Mouse (Mus musculus) myocyte (in vitro differentiated cells): ENCODE data around the gene Ensa.
A peak's percentile ranks its signal among the peaks of the same experiment; 100 is the strongest.

Experiments
- CEBPB ChIP-seq: IDR thresholded peaks from 2 replicates; pipeline ENCODE4 v1.6.1; 2011; ENCODE audit warnings: mild to moderate bottlenecking, moderate library complexity; ENCODE audit not compliant: poor library complexity, insufficient read depth, severe bottlenecking
- E2F4 ChIP-seq: IDR thresholded peaks from one replicate; pipeline ENCODE4 v1.6.1; 2011; ENCODE audit warnings: mild to moderate bottlenecking, control low read depth, moderate library complexity; ENCODE audit not compliant: insufficient read depth
- MAX ChIP-seq: IDR thresholded peaks from one replicate; pipeline ENCODE4 v1.6.1; 2011; ENCODE audit warnings: low read depth, mild to moderate bottlenecking, control low read depth
- MYOD1 ChIP-seq, 3 experiments: IDR thresholded peaks; one replicate each; pipeline ENCODE4 v1.6.1; 2011; ENCODE audit warnings: control low read depth in 2 of 3, low read depth in 2 of 3, mild to moderate bottlenecking in 2 of 3, moderate library complexity in 1 of 3; ENCODE audit not compliant: insufficient read length in 2 of 3, control insufficient read depth in 1 of 3
- MYOG ChIP-seq, 3 experiments: IDR thresholded peaks; one replicate each; pipeline ENCODE4 v1.6.1; 2011; ENCODE audit warnings: control low read depth in 2 of 3, low read depth in 2 of 3, mild to moderate bottlenecking in 2 of 3; ENCODE audit not compliant: insufficient read length in 2 of 3, control insufficient read depth in 1 of 3, insufficient read depth in 1 of 3
- POLR2A ChIP-seq: IDR thresholded peaks from one replicate; pipeline ENCODE4 v1.6.1; 2011; ENCODE audit warnings: low read depth, mild to moderate bottlenecking, control low read depth, moderate library complexity; ENCODE audit not compliant: insufficient read length
- POLR2AphosphoS2 ChIP-seq: IDR thresholded peaks from one replicate; pipeline ENCODE4 v1.6.1; 2011; ENCODE audit warnings: low read depth, control low read depth; ENCODE audit not compliant: insufficient read length
- REST ChIP-seq: IDR thresholded peaks from one replicate; pipeline ENCODE4 v1.6.1; 2011; ENCODE audit warnings: mild to moderate bottlenecking, control low read depth, moderate library complexity; ENCODE audit not compliant: insufficient read depth, insufficient read length
- SRF ChIP-seq: IDR thresholded peaks from one replicate; pipeline ENCODE4 v1.6.1; 2011; ENCODE audit warnings: low read depth; ENCODE audit not compliant: control insufficient read depth, insufficient read length
- TCF12 ChIP-seq: IDR thresholded peaks from one replicate; pipeline ENCODE4 v1.6.1; 2011; ENCODE audit warnings: mild to moderate bottlenecking, control low read depth; ENCODE audit not compliant: poor library complexity, insufficient read depth, severe bottlenecking
- TCF3 ChIP-seq: IDR thresholded peaks from one replicate; pipeline ENCODE4 v1.6.1; 2011; ENCODE audit warnings: low read depth, control low read depth; ENCODE audit not compliant: insufficient read length
- USF1 ChIP-seq: IDR thresholded peaks from one replicate; pipeline ENCODE4 v1.6.1; 2011; ENCODE audit warnings: low read depth, mild to moderate bottlenecking, control low read depth, moderate library complexity

- TF ChIP-seq POLR2A (no peak), POLR2AphosphoS2 (peak; percentile 64), MYOG (IDR thresholded peaks at IDR 0.05; ENCODE audit: control insufficient read depth in 1 of 3, insufficient read depth in 1 of 3, insufficient read length in 2 of 3, low read depth in 2 of 3) (peak in 1 of 3 experiments; percentile 5), CEBPB (no peak), E2F4 (no peak), USF1 (no peak), TCF12 (no peak), MAX (no peak), MYOD1 (IDR thresholded peaks at IDR 0.05; ENCODE audit: control insufficient read depth in 1 of 3, insufficient read length in 2 of 3, low read depth in 2 of 3) (no peak), SRF (no peak), REST (no peak), TCF3 (no peak)
Observed at GRCm38 (mm10) chr3:95674236-95674635, 49.4 kb downstream of the Ensa start.
